ENCODE assay signal across 7 mouse cellular contexts in the genomic region with DNA sequence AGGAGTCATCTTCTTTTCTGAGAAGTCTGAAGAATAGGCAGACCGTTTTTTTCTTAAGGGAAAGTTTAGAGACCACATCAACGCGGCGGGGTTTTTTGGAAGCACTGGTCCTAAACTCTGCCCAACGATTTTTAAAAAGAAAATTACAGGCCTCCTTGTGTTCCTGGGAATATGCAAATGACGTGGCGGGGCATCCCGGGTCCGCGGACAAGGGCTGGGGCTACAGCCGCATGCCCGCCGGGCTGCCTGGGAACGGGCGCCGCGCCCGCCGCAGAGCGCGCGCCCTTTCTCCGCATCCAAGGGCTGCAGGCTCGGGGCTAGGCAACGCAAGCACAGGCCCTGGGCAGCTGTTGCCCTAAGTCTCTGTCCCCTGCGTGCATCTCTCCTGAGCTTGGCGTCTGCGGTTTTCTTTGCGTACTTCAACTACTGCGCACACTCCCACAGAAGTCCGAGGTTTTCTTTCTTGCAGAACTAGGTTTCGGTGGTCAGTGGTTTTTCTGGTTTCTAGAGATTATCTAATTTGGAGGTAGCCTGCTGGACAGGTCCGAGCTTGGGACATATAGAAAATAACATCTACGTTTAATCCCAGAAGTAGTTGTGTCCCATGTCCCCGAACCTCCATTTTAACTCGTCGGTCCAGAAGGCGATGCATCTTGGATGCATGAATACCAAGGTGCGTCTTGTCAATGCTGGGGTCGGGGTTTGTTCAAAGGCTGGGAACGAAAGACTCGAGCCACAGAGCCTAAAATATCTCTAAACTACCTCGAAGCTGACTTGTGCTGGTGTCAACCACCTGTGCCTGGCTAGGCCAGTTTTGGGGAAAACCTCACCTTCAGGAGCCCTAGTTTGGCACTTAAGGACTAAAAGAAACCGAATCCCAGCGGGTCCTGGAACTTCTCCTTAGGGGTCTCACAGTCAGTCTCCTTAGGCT. TPM values are rescaled to one million over a fixed set of nuclear protein-coding genes. Genes with fewer than 3 reads are reported as not detected.
DNase-seq lines count a peak whose midpoint lies in the region; ATAC-seq and TF ChIP-seq lines count a peak whose summit lies in the region.

No protein-coding gene starts in this region.

- peak overlapping the region; percentile 49 for H3K4me2 ChIP-seq in lung, embryonic 15.5 days
- peak overlapping the region; percentile 55 for H3K4me2 ChIP-seq in embryonic facial prominence, embryonic 12.5 days (replicated peaks)
- peak overlapping the region; percentile 50 for H3K4me2 ChIP-seq in hindbrain, embryonic 15.5 days
- H3K4me2 ChIP-seq in midbrain, postnatal 0 days (ENCODE audit: low read depth, low read length, poor library complexity, severe bottlenecking), result peak overlapping the region; percentile 51

- H3K4me3 ChIP-seq in lung, embryonic 15.5 days, result peak overlapping the region; percentile 34
- peak overlapping the region; percentile 42 for H3K4me3 ChIP-seq in embryonic facial prominence, embryonic 12.5 days
- H3K4me3 ChIP-seq in hindbrain, embryonic 15.5 days, result peak overlapping the region; percentile 29
- peak overlapping the region; percentile 32 for H3K4me3 ChIP-seq in midbrain, postnatal 0 days (ENCODE audit: low read depth, low read length)

- peaks cover 30% of the 10 kb centered on the region for H3K4me1 ChIP-seq in lung, embryonic 15.5 days
- H3K4me1 ChIP-seq in embryonic facial prominence, embryonic 12.5 days, result peaks cover 45% of the 10 kb centered on the region
- peaks cover 52% of the 10 kb centered on the region for H3K4me1 ChIP-seq in hindbrain, embryonic 15.5 days (replicated peaks)
- H3K4me1 ChIP-seq in midbrain, postnatal 0 days (ENCODE audit: insufficient read depth, low read length), result peaks cover 12% of the 10 kb centered on the region

- no peak for DNase-seq in lung, adult 18-20 months
- DNase-seq in midbrain, postnatal 0 days (ENCODE audit: low spot score), result peak; percentile 47
- DNase-seq in layer of hippocampus, adult 9-10 months (ENCODE audit: low spot score), result no peak
- no peak for DNase-seq in left cerebral cortex, postnatal 36 days (ENCODE audit: low spot score in 2 of 2)

- H3K9me3 ChIP-seq in lung, embryonic 15.5 days, result no peaks in the 10 kb centered on the region
- no peaks in the 10 kb centered on the region for H3K9me3 ChIP-seq in embryonic facial prominence, embryonic 12.5 days
- H3K9me3 ChIP-seq in hindbrain, embryonic 15.5 days, result no peaks in the 10 kb centered on the region
- H3K9me3 ChIP-seq in midbrain, postnatal 0 days (ENCODE audit: low read length), result no peaks in the 10 kb centered on the region

- H3K27ac ChIP-seq in lung, embryonic 15.5 days, result peak overlapping the region; percentile 73
- peak overlapping the region; percentile 57; the same call in 1 of the 2 replicates for H3K27ac ChIP-seq in embryonic facial prominence, embryonic 12.5 days
- H3K27ac ChIP-seq in hindbrain, embryonic 15.5 days (replicated peaks), result peak overlapping the region; percentile 58
- H3K27ac ChIP-seq in midbrain, postnatal 0 days (ENCODE audit: low read depth, low read length), result peak overlapping the region; percentile 65

- no peaks in the 10 kb centered on the region for H3K36me3 ChIP-seq in lung, embryonic 15.5 days
- 0 out of 2 replicates have a peak, but pooled peaks cover 3% of the 10 kb centered on the region for H3K36me3 ChIP-seq in embryonic facial prominence, embryonic 12.5 days
- no peaks in the 10 kb centered on the region for H3K36me3 ChIP-seq in hindbrain, embryonic 15.5 days
- H3K36me3 ChIP-seq in midbrain, postnatal 0 days (ENCODE audit: insufficient read depth, low read length), result no peaks in the 10 kb centered on the region

- no peak for TF ChIP-seq CTCF in midbrain, postnatal 0 days (IDR thresholded peaks at IDR 0.05)

- peaks cover 91% of the 10 kb centered on the region for H3K27me3 ChIP-seq in lung, embryonic 15.5 days
- peaks cover 52% of the 10 kb centered on the region for H3K27me3 ChIP-seq in embryonic facial prominence, embryonic 12.5 days
- peaks cover 27% of the 10 kb centered on the region for H3K27me3 ChIP-seq in hindbrain, embryonic 15.5 days
- H3K27me3 ChIP-seq in midbrain, postnatal 0 days (ENCODE audit: insufficient read depth, low read length), result peaks cover 20% of the 10 kb centered on the region; the same call in 1 of the 2 replicates

- peak overlapping the region; percentile 39 for H3K9ac ChIP-seq in lung, embryonic 15.5 days
- H3K9ac ChIP-seq in embryonic facial prominence, embryonic 12.5 days, result peak overlapping the region; percentile 63
- H3K9ac ChIP-seq in hindbrain, embryonic 15.5 days, result peak overlapping the region; percentile 39
- H3K9ac ChIP-seq in midbrain, postnatal 0 days (replicated peaks; ENCODE audit: low read length, poor library complexity, severe bottlenecking), result peak overlapping the region; percentile 37

- intact Hi-C loops in left cerebral cortex, postnatal 36 days (cut with DNase I), result loop anchor here (5.0 kb wide), 2 partner anchors 309 to 359 kb away; partner anchors contain the start of gene Irx6

- 3% methylated on average over 45 of the region's 45 CpGs for WGBS in lung, embryonic 15.5 days
- 4% methylated on average over 45 of the region's 45 CpGs for WGBS in embryonic facial prominence, embryonic 12.5 days
- WGBS in hindbrain, embryonic 15.5 days, result 4% methylated on average over 45 of the region's 45 CpGs
- 6% methylated on average over 45 of the region's 45 CpGs for WGBS in midbrain, postnatal 0 days

- no peak for ATAC-seq in lung, embryonic 15.5 days (ENCODE audit: borderline replicate concordance, extremely low read depth, low FRiP score, low TSS enrichment)
- no peak for ATAC-seq in embryonic facial prominence, embryonic 12.5 days (ENCODE audit: insufficient number of reproducible peaks, insufficient read depth, low FRiP score, low TSS enrichment)
- ATAC-seq in hindbrain, embryonic 15.5 days (ENCODE audit: low FRiP score, low read depth), result no peak
- ATAC-seq in midbrain, postnatal 0 days (ENCODE audit: low FRiP score), result no peak

RNA-seq across cellular contexts. Expression of gene Irx5, which starts 6.1 kb away (rescaled TPM):
- polyA plus RNA-seq in lung, embryonic 15.5 days (2015; fragmentation: Nextera tagmentation; extraction: Ambion mirVana), result 19.8 and 20.4 TPM in 2 replicates
- polyA plus RNA-seq in embryonic facial prominence, embryonic 12.5 days (2016; fragmentation: Nextera tagmentation; extraction: Ambion mirVana), result 27.2 and 33.6 TPM in 2 replicates
- polyA plus RNA-seq in hindbrain, embryonic 15.5 days (2015; fragmentation: Nextera tagmentation; extraction: Ambion mirVana), result 16.0 and 24.2 TPM in 2 replicates
- 30.5 and 37.7 TPM in 2 replicates for total RNA-seq in midbrain, postnatal 0 days (2014; rRNA removed)
- 14.1 and 16.1 TPM in 2 replicates for polyA plus RNA-seq in midbrain, postnatal 0 days (2015; fragmentation: Nextera tagmentation; extraction: Ambion mirVana)
- under 1 TPM in 1 of 2 experiments, not detected in 1; 0.12 TPM for total RNA-seq in left cerebral cortex, postnatal 36 days (2021)
